Mouse (Mus musculus): ENCODE data around the gene Recql.

GRCm38 (mm10) chr6:142339576-142339975, 47.3 kb downstream of the Recql start:
- no peak for TF ChIP-seq EP300 (IDR thresholded peaks at IDR 0.05; ENCODE audit: low read depth in 1 of 2, low read length in 2 of 2)
- TF ChIP-seq CHD2 (IDR thresholded peaks at IDR 0.05; ENCODE audit: low read length) = no peak
- TF ChIP-seq POLR2A (IDR thresholded peaks at IDR 0.05; ENCODE audit: control insufficient read depth in 1 of 2, insufficient read depth in 1 of 2, low read depth in 1 of 2, low read length in 2 of 2, poor library complexity in 1 of 2) = no peak
- TF ChIP-seq CHD1 (IDR thresholded peaks at IDR 0.05; ENCODE audit: low read depth, low read length) = no peak
- no peak for TF ChIP-seq ZMIZ1 (IDR thresholded peaks at IDR 0.05; ENCODE audit: low read depth, low read length)
- no peak for TF ChIP-seq TAL1 (IDR thresholded peaks at IDR 0.05; ENCODE audit: low read length)
- no peak for TF ChIP-seq CTCF (IDR thresholded peaks at IDR 0.05 in 2 of 3, conservative IDR thresholded peaks at IDR 0.05 in 1 of 3; ENCODE audit: control insufficient read depth in 1 of 3, insufficient read depth in 1 of 3, low read depth in 2 of 3, low read length in 3 of 3, poor library complexity in 1 of 3, severe bottlenecking in 1 of 3)
- TF ChIP-seq MAX (IDR thresholded peaks at IDR 0.05; ENCODE audit: low read length) = no peak
- TF ChIP-seq ZC3H11A (IDR thresholded peaks at IDR 0.05; ENCODE audit: low read depth, low read length) = no peak
- TF ChIP-seq USF1 (IDR thresholded peaks at IDR 0.05; ENCODE audit: low read depth, low read length) = no peak

Measured in MEL (cell line).